Mouse (Mus musculus) liver, embryonic 15.5 days (tissue): Measurements from ENCODE around the gene Plekhf1. TPM values are rescaled to one million over a fixed set of nuclear protein-coding genes. Genes with fewer than 3 reads are reported as not detected.
A peak's percentile ranks its signal among the peaks of the same experiment; 100 is the strongest.

Source experiments
- ATAC-seq: fragments of 200-750 bp; cut with Nextera tagmentation; 2 replicates; pipeline ENCODE4 v1.8.0; 2017; ENCODE audit warnings: moderate number of reproducible peaks, mild to moderate bottlenecking, moderate library complexity; ENCODE audit not compliant: insufficient read depth
- H3K27ac ChIP-seq: fragments of 300-500 bp; sonication (generic); replicated peaks from 2 replicates; pipeline ENCODE4 v1.5.1; 2015; ENCODE audit warnings: mild to moderate bottlenecking, inconsistent platforms
- H3K27me3 ChIP-seq: fragments of 300-500 bp; sonication (generic); 2 replicates; pipeline ENCODE4 v1.6.1; 2015; ENCODE audit warnings: mild to moderate bottlenecking, inconsistent platforms
- H3K36me3 ChIP-seq: fragments of 300-500 bp; sonication (generic); replicated peaks from 2 replicates; pipeline ENCODE4 v1.6.1; 2015; ENCODE audit warnings: moderate library complexity, mild to moderate bottlenecking, inconsistent platforms
- H3K4me1 ChIP-seq: fragments of 300-500 bp; sonication (generic); replicated peaks from 2 replicates; pipeline ENCODE4 v1.6.1; 2015; ENCODE audit warnings: inconsistent platforms
- H3K4me2 ChIP-seq: fragments of 300-500 bp; sonication (generic); 2 replicates; pipeline ENCODE4 v1.6.1; 2015; ENCODE audit warnings: moderate library complexity, mild to moderate bottlenecking, inconsistent platforms
- H3K4me3 ChIP-seq: fragments of 300-500 bp; sonication (generic); replicated peaks from 2 replicates; pipeline ENCODE4 v1.5.1; 2015; ENCODE audit warnings: mild to moderate bottlenecking, inconsistent platforms
- H3K9ac ChIP-seq: fragments of 300-500 bp; sonication (generic); 2 replicates; pipeline ENCODE4 v1.6.1; 2015; ENCODE audit warnings: moderate library complexity, mild to moderate bottlenecking, inconsistent platforms
- H3K9me3 ChIP-seq: fragments of 300-500 bp; sonication (generic); replicated peaks from 2 replicates; pipeline ENCODE4 v1.6.1; 2016; ENCODE audit warnings: inconsistent platforms
- WGBS: fragments of 180-500 bp; shearing (Covaris S2); methylation state at CpG from one replicate; pipeline ENCODE4 v1.1.7; 2015; ENCODE audit warnings: mixed read lengths; ENCODE audit not compliant: insufficient replicate concordance; 5-methylcytosine and 5-hydroxymethylcytosine counted together
- polyA plus RNA-seq: library from polyadenylated mRNA; unstranded; fragments of >200 nt; fragmentation: Nextera tagmentation; extraction: Ambion mirVana; gene quantifications from 2 replicates; pipeline ENCODE4 v1.2.1, GENCODE M21; 2015

Gene Plekhf1
- polyA plus RNA-seq, 1 experiment from 2014 or later: 0.53 TPM

DNA sequence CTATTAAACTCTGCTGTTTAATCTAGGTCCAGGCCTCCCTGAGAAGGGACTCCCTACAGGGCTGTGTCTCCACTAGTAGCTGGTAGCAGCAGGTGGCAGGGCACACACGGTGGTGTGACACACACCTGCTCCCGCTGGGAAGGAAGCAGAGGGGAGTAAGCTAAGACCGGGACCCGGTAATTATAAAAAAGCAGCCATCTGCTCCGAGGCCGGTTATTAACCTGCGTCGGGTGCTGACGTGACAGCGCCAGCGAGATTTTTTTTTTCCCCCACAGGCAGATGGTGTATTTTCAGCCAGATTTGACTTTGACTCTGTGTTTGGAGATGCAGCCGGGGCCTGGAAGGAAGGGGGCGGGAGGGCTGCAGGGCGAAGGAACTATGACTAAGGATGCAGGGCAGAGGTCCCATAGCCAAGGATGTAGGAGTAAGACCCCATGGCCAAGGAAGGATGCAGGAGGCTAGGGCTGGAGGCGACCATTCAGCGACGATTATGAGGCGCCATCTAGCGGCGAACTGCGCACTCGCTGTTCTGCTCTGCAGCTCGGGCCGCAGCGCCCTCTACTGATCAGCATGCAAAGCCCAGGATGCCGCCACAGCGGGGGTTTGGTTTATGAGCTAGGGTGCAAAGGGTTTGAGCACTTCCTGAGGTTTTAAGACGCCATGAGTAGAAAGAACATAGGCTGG, 27.1 kb downstream of the Plekhf1 start:
- H3K4me2 ChIP-seq: peak overlapping the region; percentile 48
- 0 out of 2 replicates have a peak overlapping the region, but pooled peaks have one; percentile 19 for H3K27ac ChIP-seq
- 5% methylated on average over 28 of the region's 28 CpGs for WGBS
- H3K4me1 ChIP-seq: peaks cover 9% of the 10 kb centered on the region
- H3K9me3 ChIP-seq: no peaks in the 10 kb centered on the region
- no peaks in the 10 kb centered on the region for H3K27me3 ChIP-seq
- H3K9ac ChIP-seq: no peak overlapping the region
- H3K36me3 ChIP-seq: no peaks in the 10 kb centered on the region; the same call in 1 of the 2 replicates
- H3K4me3 ChIP-seq: no peak overlapping the region
- 0 out of 2 replicates have a peak, but pooled peaks have one; percentile 57 for ATAC-seq

DNA sequence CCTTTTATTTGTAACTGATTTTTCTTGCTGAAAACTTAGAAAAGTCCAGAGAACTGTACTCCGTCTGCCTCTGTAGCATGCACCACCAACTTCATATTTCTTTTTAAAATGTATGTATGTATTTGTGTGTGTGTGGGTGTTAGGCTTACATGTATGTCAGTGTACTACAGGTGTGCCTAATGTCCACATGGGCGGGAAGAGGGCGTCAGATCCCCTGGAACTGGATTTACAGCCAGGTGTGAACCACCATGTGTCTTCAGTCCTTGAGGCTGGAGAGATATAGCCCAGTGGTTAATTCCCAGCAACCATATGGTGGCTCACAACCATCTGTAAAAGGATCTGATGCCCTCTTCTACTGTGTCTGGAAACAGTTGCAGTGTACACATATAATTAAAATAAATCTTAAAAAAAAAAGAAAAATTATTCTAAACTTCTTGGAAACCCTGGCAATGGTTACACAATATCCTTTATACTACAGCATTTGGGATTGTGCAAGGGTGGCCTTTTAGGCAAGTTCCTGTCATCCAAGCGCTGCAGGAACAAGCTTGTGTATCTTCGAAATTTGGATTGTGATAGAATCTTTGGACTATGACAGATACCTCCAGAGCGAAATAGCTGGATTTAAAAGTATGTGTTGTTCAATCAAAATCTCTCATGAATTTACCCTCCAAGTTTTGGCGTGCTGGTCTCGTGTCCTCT, 27.8 kb downstream of the Plekhf1 start:
- no peak overlapping the region for H3K4me3 ChIP-seq
- no peaks in the 10 kb centered on the region; the same call in 1 of the 2 replicates for H3K36me3 ChIP-seq
- no peaks in the 10 kb centered on the region for H3K27me3 ChIP-seq
- 46% methylated on average over 8 of the region's 8 CpGs for WGBS
- no peak for ATAC-seq
- no peak overlapping the region for H3K9ac ChIP-seq
- H3K4me2 ChIP-seq: peak overlapping the region; percentile 48; the same call in 1 of the 2 replicates
- H3K27ac ChIP-seq: 0 out of 2 replicates have a peak overlapping the region, but pooled peaks have one; percentile 19
- peaks cover 9% of the 10 kb centered on the region for H3K4me1 ChIP-seq
- H3K9me3 ChIP-seq: no peaks in the 10 kb centered on the region

DNA sequence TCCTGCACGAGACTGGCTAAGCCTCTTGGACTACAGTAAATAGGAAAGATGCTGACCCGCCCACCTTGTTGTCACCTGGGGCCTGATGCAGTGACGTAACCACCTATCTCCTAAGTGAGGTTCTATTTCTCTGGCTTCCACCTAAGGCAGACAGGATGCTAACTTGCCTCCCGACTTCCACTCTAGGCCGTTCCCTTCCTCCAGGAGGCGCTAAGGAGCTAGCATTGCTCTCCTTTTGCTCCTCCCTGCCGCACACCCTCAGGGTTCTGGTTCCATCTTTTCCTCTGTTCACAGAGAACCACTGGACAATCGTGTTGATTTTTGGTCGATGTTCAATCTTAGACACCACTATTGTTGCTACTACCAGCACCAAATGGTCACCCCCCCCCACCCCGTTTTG, 36.2 kb downstream of the Plekhf1 start:
- Histone ChIP-seq H3K9me3 (no peaks in the 10 kb centered on the region), H3K27ac (no peak overlapping the region), H3K4me3 (no peak overlapping the region), H3K4me1 (no peaks in the 10 kb centered on the region; the same call in 1 of the 2 replicates), H3K27me3 (no peaks in the 10 kb centered on the region), H3K4me2 (no peak overlapping the region), H3K36me3 (peaks cover 12% of the 10 kb centered on the region), H3K9ac (no peak overlapping the region)
- ATAC-seq: no peak
- WGBS: 55% methylated on average over 10 of the region's 10 CpGs

DNA sequence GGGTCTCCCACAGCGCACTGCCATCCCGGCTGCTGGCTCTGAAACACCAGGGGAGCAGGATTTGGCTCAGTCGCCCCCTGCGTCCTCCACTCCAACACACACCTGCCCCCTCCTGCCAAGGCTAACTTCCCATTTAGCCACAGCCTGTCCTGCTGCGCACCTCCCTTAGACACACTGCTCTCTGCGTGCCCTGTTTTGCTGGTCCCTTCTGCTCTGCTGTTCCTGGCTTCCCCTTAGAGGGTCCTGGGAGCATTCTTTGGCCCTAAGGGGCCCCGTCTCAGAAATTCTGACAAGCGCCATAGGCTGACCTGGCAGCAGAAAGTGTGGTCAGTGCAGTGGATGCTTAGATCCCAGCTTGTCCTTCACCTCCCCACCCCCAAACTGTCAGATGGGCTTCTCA, 36.7 kb downstream of the Plekhf1 start:
- ATAC-seq: no peak
- H3K9me3 ChIP-seq: no peaks in the 10 kb centered on the region
- H3K27me3 ChIP-seq: no peaks in the 10 kb centered on the region
- H3K9ac ChIP-seq: no peak overlapping the region
- H3K4me1 ChIP-seq: peaks cover 2% of the 10 kb centered on the region; the same call in 1 of the 2 replicates
- peaks cover 12% of the 10 kb centered on the region for H3K36me3 ChIP-seq
- 76% methylated on average over 8 of the region's 8 CpGs for WGBS
- H3K4me3 ChIP-seq: no peak overlapping the region
- no peak overlapping the region for H3K4me2 ChIP-seq
- no peak overlapping the region for H3K27ac ChIP-seq

DNA sequence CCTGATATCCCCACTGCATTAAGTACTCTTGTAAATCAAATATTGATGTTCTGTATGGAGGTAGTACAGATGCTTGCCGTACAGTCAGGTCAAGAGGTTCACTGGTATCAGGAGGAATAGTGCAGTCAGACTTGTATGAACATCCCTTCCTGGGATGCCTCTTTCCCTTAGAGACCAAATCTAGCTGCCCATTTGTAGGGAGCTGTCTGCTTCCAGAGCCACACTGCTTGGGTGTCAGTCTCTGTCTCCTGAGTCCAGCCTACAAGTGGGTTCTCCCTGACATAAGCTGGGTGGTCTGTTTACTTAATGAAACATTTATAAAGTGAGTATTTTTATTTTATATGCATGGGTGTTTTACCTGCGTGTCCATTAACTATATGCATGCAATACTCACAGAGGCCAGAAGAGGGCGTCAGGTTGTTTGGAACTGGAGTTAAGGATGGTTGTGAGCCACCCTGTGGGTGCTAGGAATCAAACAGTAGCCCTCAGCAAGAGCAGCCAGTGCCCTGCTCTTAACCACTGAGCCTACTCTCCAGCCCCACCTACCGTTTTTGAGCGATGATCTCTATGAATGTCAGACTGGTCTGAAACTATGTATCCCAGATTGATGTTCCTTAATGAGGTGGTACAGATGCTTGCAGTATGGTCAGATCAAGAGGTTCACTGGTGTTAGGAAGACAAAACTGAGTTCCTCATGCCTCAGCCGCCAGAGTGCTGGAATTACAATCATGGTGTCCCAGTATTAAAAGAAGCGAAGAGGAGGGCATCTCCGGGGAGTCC, 37.6 kb downstream of the Plekhf1 start:
- peaks cover 12% of the 10 kb centered on the region for H3K36me3 ChIP-seq
- WGBS: 82% methylated on average over 8 of the region's 8 CpGs
- H3K4me2 ChIP-seq: no peak overlapping the region
- H3K4me3 ChIP-seq: no peak overlapping the region
- H3K27me3 ChIP-seq: no peaks in the 10 kb centered on the region
- no peak for ATAC-seq
- H3K27ac ChIP-seq: no peak overlapping the region; the same call in 1 of the 2 replicates
- peaks cover 10% of the 10 kb centered on the region for H3K4me1 ChIP-seq
- H3K9ac ChIP-seq: no peak overlapping the region
- no peaks in the 10 kb centered on the region for H3K9me3 ChIP-seq

DNA sequence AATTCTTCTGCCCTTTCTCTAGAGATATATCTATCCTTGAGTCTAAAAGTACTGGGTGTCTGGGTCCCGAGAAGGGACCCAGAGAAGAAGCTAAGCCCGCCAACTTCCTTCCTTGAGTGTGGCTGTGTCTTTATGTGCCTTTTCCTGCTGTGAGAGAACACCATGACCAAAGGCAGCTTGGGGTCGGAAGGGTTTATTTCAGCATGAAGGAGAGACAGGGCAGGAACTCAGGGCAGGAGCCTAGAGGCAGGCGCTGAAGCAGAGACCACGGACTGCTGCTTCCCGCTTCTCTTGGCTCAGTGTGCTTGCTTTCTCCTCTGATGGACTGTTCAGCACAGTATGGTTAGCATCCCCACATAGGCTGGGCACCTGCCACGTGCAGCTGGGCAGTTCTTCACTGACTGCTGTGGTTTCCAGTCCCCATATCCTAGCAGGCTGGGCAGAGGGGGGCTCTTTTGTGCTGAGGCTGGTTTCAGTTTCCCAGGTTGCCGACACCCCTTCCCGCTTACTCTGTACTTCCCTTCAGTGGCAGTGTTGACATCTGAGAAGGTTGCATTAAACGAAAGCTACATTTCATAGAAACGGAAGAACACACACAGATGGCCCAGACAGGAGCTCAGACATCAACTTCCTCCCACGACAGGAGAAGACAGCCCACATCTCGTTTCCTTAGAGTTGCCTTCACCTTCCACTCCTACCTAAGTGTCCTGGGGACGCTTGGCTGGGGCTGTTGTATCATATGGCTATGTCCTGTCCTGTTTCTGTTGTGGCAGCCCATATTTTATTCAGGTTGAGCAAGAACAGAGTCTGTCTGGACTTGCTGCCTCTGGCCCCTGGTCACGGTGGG, 38.5 kb downstream of the Plekhf1 start:
- no peaks in the 10 kb centered on the region for H3K9me3 ChIP-seq
- H3K4me1 ChIP-seq: peaks cover 19% of the 10 kb centered on the region
- H3K36me3 ChIP-seq: peaks cover 8% of the 10 kb centered on the region
- H3K27ac ChIP-seq: peak overlapping the region; percentile 63
- no peak overlapping the region for H3K9ac ChIP-seq
- 0 out of 2 replicates have a peak, but pooled peaks have one; percentile 13 for ATAC-seq
- H3K4me3 ChIP-seq: no peak overlapping the region
- H3K4me2 ChIP-seq: peak overlapping the region; percentile 31; the same call in 1 of the 2 replicates
- H3K27me3 ChIP-seq: no peaks in the 10 kb centered on the region
- 24% methylated on average over 15 of the region's 15 CpGs for WGBS

DNA sequence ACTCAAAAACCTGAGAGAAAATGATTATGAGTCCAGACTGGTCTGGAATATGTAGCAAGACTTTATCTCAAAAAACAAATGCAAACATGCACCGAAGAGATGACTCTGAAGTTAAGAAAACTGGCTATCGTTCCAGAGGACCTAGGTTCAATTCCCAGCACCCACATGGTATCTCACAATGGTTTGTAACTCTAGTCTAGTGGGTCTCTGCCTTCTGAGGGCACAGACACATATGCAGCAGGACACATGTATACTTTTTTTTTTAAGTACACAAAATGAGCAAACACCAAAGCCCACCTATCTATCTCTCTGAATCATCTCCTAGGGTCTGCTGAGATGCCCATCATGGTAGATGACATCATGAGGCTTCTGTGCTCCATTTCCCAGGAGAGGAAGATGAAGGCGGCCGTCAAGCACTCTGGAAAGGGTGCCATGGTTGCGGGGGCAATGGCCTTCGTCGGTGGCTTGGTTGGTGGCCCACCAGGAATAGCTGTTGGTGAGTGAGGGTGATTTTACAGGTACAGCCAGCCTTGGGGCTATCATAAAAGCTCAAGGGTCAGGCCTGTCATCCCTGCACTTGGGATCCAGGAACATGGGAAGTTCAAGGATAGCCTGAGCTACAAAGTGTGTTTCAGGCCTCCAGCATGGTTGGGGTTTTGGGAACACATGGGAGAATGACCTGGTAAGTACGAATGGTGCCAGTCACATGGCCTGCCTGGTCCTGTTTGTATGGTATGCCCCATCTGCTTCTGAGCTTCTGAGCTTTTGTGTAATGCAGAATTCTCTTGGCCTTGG, 39.3 kb downstream of the Plekhf1 start:
- no peak overlapping the region for H3K4me3 ChIP-seq
- H3K9me3 ChIP-seq: no peaks in the 10 kb centered on the region
- no peak for ATAC-seq
- no peaks in the 10 kb centered on the region for H3K27me3 ChIP-seq
- H3K4me1 ChIP-seq: peaks cover 28% of the 10 kb centered on the region
- H3K27ac ChIP-seq: 0 out of 2 replicates have a peak overlapping the region, but pooled peaks have one; percentile 29
- no peak overlapping the region for H3K9ac ChIP-seq
- WGBS: 59% methylated on average over 8 of the region's 8 CpGs
- H3K4me2 ChIP-seq: no peak overlapping the region
- peaks cover 8% of the 10 kb centered on the region for H3K36me3 ChIP-seq

DNA sequence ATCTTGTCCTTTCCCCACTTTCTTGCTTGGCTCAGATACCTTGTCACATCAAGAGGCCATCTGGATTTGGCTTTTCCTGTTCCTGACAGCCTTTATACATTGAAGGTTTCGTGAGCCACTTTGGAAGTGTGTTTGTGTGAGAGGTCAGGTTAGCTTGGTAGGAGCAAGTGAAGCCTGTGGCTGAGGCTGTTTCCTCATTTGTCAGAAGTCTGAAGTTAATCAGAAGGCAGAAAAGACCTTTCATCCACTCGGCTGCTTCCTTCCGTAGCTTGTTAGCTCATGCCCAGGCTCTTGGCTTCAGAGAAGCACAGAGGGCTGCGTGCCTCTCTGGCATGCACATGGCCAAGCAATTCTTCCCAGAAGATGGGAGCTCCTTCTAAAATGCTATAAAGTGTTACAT, 40.0 kb downstream of the Plekhf1 start:
- Histone ChIP-seq H3K27ac (no peak overlapping the region), H3K27me3 (no peaks in the 10 kb centered on the region), H3K4me3 (no peak overlapping the region), H3K9me3 (no peaks in the 10 kb centered on the region), H3K4me1 (peaks cover 35% of the 10 kb centered on the region), H3K36me3 (peaks cover 8% of the 10 kb centered on the region), H3K9ac (no peak overlapping the region), H3K4me2 (no peak overlapping the region)
- no peak for ATAC-seq
- WGBS: 37% methylated on average over 4 of the region's 4 CpGs

DNA sequence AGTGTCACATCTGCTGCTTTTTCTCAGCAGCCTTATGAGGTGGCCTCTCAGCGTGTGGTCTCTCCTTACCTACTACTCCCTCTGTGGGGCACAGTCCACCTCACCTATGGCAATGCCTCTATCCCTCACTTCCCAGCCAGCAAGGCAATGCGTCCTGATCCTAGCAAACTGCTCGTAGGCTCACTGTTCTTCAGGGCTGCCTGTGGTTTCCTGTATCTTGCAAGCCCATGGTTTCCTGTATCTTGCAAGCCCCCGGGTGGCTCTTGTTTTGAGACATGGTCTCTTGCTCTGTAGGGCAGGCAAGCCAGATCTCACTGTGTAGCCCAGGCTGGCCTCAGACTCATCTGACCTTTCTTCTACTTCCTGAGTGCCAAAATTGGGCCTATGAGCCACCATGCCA, 41.0 kb downstream of the Plekhf1 start:
- no peak for ATAC-seq
- no peak overlapping the region; the same call in 1 of the 2 replicates for H3K4me2 ChIP-seq
- peaks cover 8% of the 10 kb centered on the region for H3K36me3 ChIP-seq
- H3K4me3 ChIP-seq: no peak overlapping the region
- no peaks in the 10 kb centered on the region for H3K9me3 ChIP-seq
- peaks cover 44% of the 10 kb centered on the region for H3K4me1 ChIP-seq
- no peak overlapping the region for H3K9ac ChIP-seq
- no peaks in the 10 kb centered on the region for H3K27me3 ChIP-seq
- 0 out of 2 replicates have a peak overlapping the region, but pooled peaks have one; percentile 10 for H3K27ac ChIP-seq
- 28% methylated on average over 4 of the region's 4 CpGs for WGBS

DNA sequence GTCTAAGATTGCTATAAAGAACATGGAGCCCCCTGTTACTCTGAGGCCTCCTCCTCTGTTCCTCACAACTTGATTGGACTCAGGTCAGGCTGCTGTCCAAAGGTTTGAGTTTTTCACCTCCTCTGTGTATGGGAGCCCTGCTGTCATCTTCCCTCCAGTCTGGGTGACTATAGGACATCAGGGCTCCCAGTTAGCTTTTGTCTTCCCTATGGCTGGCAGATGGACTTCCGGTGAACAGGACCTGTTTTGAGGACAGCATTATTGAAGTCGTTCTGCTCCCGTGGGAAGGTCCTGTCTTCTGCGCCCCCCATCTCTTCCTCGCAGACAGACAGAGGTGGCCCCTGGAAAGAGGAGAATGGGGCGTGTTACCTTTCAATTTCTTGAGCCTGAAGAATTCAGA, 43.0 kb downstream of the Plekhf1 start:
- no peak for ATAC-seq
- 68% methylated on average over 6 of the region's 6 CpGs for WGBS
- peak overlapping the region; percentile 88 for H3K4me2 ChIP-seq
- peak overlapping the region; percentile 54; the same call in 1 of the 2 replicates for H3K27ac ChIP-seq
- no peaks in the 10 kb centered on the region for H3K27me3 ChIP-seq
- H3K4me3 ChIP-seq: peak overlapping the region; percentile 67
- H3K9ac ChIP-seq: no peak overlapping the region
- peaks cover 44% of the 10 kb centered on the region for H3K4me1 ChIP-seq
- no peaks in the 10 kb centered on the region for H3K36me3 ChIP-seq
- no peaks in the 10 kb centered on the region for H3K9me3 ChIP-seq
